Mouse (Mus musculus) forebrain, embryonic 15.5 days (tissue): ENCODE measurements around the gene Rad51. TPM values are rescaled to one million over a fixed set of nuclear protein-coding genes. Genes with fewer than 3 reads are reported as not detected.

Experiments used
- ATAC-seq: fragments of 200-750 bp; cut with Nextera tagmentation; replicated peaks from 2 replicates; pipeline ENCODE4 v1.8.0; 2017; ENCODE audit warnings: mild to moderate bottlenecking, moderate TSS enrichment, moderate library complexity
- H3K27ac ChIP-seq: fragments of 300-500 bp; sonication (generic); replicated peaks from 2 replicates; pipeline ENCODE4 v1.5.1; 2015; ENCODE audit warnings: mild to moderate bottlenecking, inconsistent platforms
- H3K27me3 ChIP-seq: fragments of 300-500 bp; sonication (generic); 2 replicates; pipeline ENCODE4 v1.6.1; 2015; ENCODE audit warnings: inconsistent platforms
- H3K36me3 ChIP-seq: fragments of 300-500 bp; sonication (generic); 2 replicates; pipeline ENCODE4 v1.6.1; 2015; ENCODE audit warnings: mild to moderate bottlenecking, inconsistent platforms
- H3K4me1 ChIP-seq: fragments of 300-500 bp; sonication (generic); 2 replicates; pipeline ENCODE4 v1.6.1; 2015; ENCODE audit warnings: inconsistent platforms
- H3K4me2 ChIP-seq: fragments of 300-500 bp; sonication (generic); replicated peaks from 2 replicates; pipeline ENCODE4 v1.6.1; 2015; ENCODE audit warnings: mild to moderate bottlenecking, inconsistent platforms
- H3K4me3 ChIP-seq: fragments of 300-500 bp; sonication (generic); 2 replicates; pipeline ENCODE4 v1.5.1; 2015; ENCODE audit warnings: mild to moderate bottlenecking, inconsistent platforms
- H3K9ac ChIP-seq: fragments of 300-500 bp; sonication (generic); replicated peaks from 2 replicates; pipeline ENCODE4 v1.6.1; 2015; ENCODE audit warnings: mild to moderate bottlenecking, inconsistent platforms
- H3K9me3 ChIP-seq: fragments of 300-500 bp; sonication (generic); 2 replicates; pipeline ENCODE4 v1.6.1; 2016; ENCODE audit warnings: inconsistent platforms
- WGBS: fragments of 180-500 bp; shearing (Covaris S2); methylation state at CpG from one replicate; pipeline ENCODE4 v1.1.7; 2015; ENCODE audit warnings: mixed read lengths; 5-methylcytosine and 5-hydroxymethylcytosine counted together
- polyA plus RNA-seq: library from polyadenylated mRNA; unstranded; fragments of >200 nt; fragmentation: Nextera tagmentation; extraction: Ambion mirVana; gene quantifications from 2 replicates; pipeline ENCODE4 v1.2.1, GENCODE M21; 2015

Rad51 gene
- polyA plus RNA-seq, 1 experiment from 2014 or later = 18.7 TPM

- H3K4me3 ChIP-seq = no peak overlapping the region
- no peaks in the 10 kb centered on the region for H3K4me1 ChIP-seq
- no peaks in the 10 kb centered on the region for H3K9me3 ChIP-seq
- no peak overlapping the region for H3K4me2 ChIP-seq
- no peak overlapping the region for H3K27ac ChIP-seq
- H3K36me3 ChIP-seq = peaks cover 95% of the 10 kb centered on the region
- no peak for ATAC-seq
- H3K9ac ChIP-seq = no peak overlapping the region
- 92% methylated on average over 8 of the region's 8 CpGs for WGBS
- no peaks in the 10 kb centered on the region for H3K27me3 ChIP-seq
Measured at GRCm38 (mm10) chr2:119147775-119148174, 35.2 kb downstream of the Rad51 start.

- no peak overlapping the region for H3K9ac ChIP-seq
- no peaks in the 10 kb centered on the region for H3K27me3 ChIP-seq
- H3K9me3 ChIP-seq = no peaks in the 10 kb centered on the region
- no peak overlapping the region for H3K4me3 ChIP-seq
- H3K4me2 ChIP-seq = no peak overlapping the region
- H3K36me3 ChIP-seq = peaks cover 68% of the 10 kb centered on the region
- WGBS = 83% methylated on average over 6 of the region's 6 CpGs
- no peak for ATAC-seq
- no peak overlapping the region for H3K27ac ChIP-seq
- peaks cover 13% of the 10 kb centered on the region for H3K4me1 ChIP-seq
Measured at GRCm38 (mm10) chr2:119152255-119152654, 39.7 kb downstream of the Rad51 start.

- no peak for ATAC-seq
- Histone ChIP-seq H3K4me2 (no peak overlapping the region), H3K36me3 (peaks cover 45% of the 10 kb centered on the region), H3K9me3 (no peaks in the 10 kb centered on the region), H3K27me3 (no peaks in the 10 kb centered on the region), H3K9ac (no peak overlapping the region), H3K4me1 (peaks cover 17% of the 10 kb centered on the region), H3K27ac (no peak overlapping the region), H3K4me3 (no peak overlapping the region)
- 91% methylated on average over 2 of the region's 2 CpGs for WGBS
Measured at GRCm38 (mm10) chr2:119154683-119155082, 42.1 kb downstream of the Rad51 start.

DNA sequence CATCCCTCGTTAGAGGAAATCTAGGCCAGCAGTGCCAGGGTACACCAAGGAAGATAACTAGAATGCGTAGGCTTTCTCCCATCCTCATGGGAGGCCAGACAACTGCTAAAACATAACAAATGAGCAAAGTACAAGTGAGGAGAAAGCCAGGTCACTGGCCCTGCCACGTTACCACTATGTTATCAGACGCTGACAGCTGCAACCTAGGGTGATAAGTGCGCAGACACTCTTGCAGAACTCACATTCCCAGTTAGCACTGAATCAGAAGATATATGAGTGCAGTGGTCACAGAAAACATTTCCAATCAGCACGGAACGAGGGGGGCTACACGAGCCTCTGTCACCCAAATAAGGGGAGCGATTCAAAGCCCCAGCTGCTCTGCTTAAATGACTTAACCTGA, 42.8 kb downstream of the Rad51 start:
- H3K9ac ChIP-seq = no peak overlapping the region
- ATAC-seq = no peak
- WGBS = 85% methylated on average over 9 of the region's 9 CpGs
- no peaks in the 10 kb centered on the region for H3K27me3 ChIP-seq
- H3K4me3 ChIP-seq = no peak overlapping the region; the same call in 1 of the 2 replicates
- no peaks in the 10 kb centered on the region for H3K9me3 ChIP-seq
- peak overlapping the region; percentile 92; the same call in 1 of the 2 replicates for H3K4me2 ChIP-seq
- peaks cover 37% of the 10 kb centered on the region for H3K36me3 ChIP-seq
- no peak overlapping the region for H3K27ac ChIP-seq
- peaks cover 17% of the 10 kb centered on the region for H3K4me1 ChIP-seq

DNA sequence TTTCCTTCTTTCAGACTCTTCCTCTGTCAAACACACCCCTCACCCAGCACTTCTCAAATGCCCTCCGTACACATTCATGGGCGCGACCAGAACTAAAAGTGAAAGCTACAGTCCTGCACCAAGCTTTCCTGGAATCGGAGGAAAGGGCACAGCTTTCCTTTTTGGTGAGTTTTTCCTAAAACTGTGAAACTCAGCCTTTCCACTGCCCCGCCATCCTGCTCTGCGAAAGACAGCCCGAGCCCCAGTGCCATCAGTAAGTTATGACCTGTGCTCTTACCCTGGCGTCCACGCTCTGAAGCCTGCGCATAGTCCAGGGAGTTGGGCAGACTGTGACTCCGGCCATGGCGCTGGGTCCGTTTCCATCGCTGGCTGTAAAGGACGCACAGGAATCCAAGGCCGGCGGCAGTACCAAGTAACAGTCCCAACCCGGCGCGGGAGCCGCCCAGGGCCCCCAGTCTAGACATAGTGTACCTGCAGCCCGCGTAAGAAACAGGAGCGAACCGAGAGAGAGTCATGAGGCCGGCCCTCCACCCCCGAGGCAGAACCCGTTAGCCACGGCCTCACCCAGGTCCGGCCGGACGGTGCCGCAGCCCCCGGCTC, 43.6 kb downstream of the Rad51 start:
- 8% methylated on average over 34 of the region's 34 CpGs for whole genome bisulfite sequencing
- peak overlapping the region; percentile 94 for H3K4me3 ChIP-seq
- peaks cover 30% of the 10 kb centered on the region for H3K36me3 ChIP-seq
- no peaks in the 10 kb centered on the region for H3K27me3 ChIP-seq
- peak overlapping the region; percentile 76; the same call in 1 of the 2 replicates for H3K27ac ChIP-seq
- peaks cover 17% of the 10 kb centered on the region for H3K4me1 ChIP-seq
- H3K9me3 ChIP-seq = no peaks in the 10 kb centered on the region
- ATAC-seq = peak; percentile 71
- H3K4me2 ChIP-seq = peak overlapping the region; percentile 92
- H3K9ac ChIP-seq = peak overlapping the region; percentile 86

GRCm38 (mm10) chr2:119156681-119157572, 44.3 kb downstream of the Rad51 start, which contains the start of gene Rmdn3:
Gene Rmdn3 (minus strand): TSS chr2:119157034.
- H3K27me3 ChIP-seq = no peaks in the 10 kb centered on the region
- no peaks in the 10 kb centered on the region for H3K9me3 ChIP-seq
- peak within 1 kb of the TSS; percentile 92 for H3K4me2 ChIP-seq
- peaks cover 17% of the 10 kb centered on the region for H3K4me1 ChIP-seq
- H3K27ac ChIP-seq = peak within 1 kb of the TSS; percentile 76
- peak within 1 kb of the TSS; percentile 86 for H3K9ac ChIP-seq
- WGBS = under 1% methylated on average over 57 of the region's 57 CpGs
- peak; percentile 92 for ATAC-seq
- H3K36me3 ChIP-seq = peaks cover 23% of the 10 kb centered on the region
- H3K4me3 ChIP-seq = peak within 1 kb of the TSS; percentile 94

DNA sequence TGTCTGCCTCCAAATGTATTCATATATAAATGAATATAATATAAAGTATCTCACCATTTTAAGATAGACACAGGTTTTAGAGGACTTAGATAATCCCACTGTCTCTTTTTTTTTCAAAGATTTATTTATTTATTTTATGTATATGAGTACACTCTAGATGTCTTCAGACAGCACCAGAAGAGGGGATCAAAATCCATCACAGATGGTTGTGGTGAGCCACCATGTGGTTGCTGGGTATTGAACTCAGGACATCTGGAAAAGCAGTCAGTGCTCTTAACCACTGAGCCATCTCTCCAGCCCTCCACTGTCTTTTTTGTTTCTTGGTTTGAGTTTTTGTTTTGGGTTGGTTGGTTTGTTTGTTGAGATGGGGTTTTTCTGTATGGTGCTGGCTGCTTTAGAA, 45.2 kb downstream of the Rad51 start:
- Histone ChIP-seq H3K36me3 (peaks cover 14% of the 10 kb centered on the region; the same call in 1 of the 2 replicates), H3K4me1 (peaks cover 17% of the 10 kb centered on the region), H3K27me3 (no peaks in the 10 kb centered on the region), H3K9me3 (no peaks in the 10 kb centered on the region), H3K4me3 (no peak overlapping the region), H3K9ac (no peak overlapping the region), H3K4me2 (no peak overlapping the region), H3K27ac (no peak overlapping the region)
- no peak for ATAC-seq

DNA sequence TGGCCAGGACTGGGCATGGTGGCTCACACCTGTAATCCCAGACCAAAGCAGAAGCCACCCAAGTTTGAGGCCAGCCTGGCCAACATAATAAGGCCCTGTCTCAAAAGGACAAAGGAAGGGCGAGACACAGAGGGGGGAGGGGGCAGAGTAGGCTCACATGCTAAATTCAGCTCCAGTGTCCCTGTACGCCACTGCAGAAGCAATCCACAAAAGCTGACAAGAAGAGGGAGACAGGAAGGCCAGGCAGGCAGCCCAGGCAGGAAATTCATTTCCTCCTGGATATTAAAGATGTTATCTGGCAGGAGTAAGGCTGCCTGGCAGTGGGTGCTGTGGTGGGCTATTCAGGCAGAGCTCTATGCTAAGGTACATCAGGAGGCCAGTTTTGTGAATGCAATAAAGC, 48.7 kb downstream of the Rad51 start:
- no peaks in the 10 kb centered on the region for H3K36me3 ChIP-seq
- no peak for ATAC-seq
- no peak overlapping the region for H3K4me3 ChIP-seq
- no peak overlapping the region for H3K4me2 ChIP-seq
- no peaks in the 10 kb centered on the region for H3K9me3 ChIP-seq
- H3K27ac ChIP-seq = no peak overlapping the region
- no peak overlapping the region for H3K9ac ChIP-seq
- WGBS = 24% methylated on average over 2 of the region's 2 CpGs
- H3K4me1 ChIP-seq = peaks cover 6% of the 10 kb centered on the region
- H3K27me3 ChIP-seq = peaks cover 9% of the 10 kb centered on the region; the same call in 1 of the 2 replicates

DNA sequence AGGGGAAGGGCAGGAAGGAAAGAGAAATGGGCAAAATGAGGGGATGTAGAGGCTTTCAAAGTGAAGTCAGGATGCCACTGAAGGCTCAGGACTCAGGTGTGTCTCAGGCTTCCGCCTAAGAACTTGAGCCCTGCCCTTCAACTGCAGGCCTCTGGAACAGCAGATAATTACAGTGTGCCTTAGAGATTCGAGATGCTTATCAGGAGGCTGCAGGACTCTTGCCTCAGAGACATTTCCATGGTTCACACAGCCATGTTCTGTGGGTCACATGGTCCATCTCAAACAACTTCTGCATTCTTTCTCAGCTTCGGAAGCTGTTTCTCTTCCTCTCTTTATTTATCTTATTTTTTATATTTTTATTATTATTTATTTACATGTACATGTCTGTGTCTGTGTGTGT, 50.5 kb downstream of the Rad51 start:
- H3K9me3 ChIP-seq = no peaks in the 10 kb centered on the region
- WGBS = 75% methylated on average over 3 of the region's 3 CpGs
- no peak overlapping the region for H3K9ac ChIP-seq
- no peaks in the 10 kb centered on the region for H3K36me3 ChIP-seq
- H3K4me1 ChIP-seq = peaks cover 16% of the 10 kb centered on the region
- H3K4me2 ChIP-seq = no peak overlapping the region
- no peak overlapping the region for H3K27ac ChIP-seq
- H3K27me3 ChIP-seq = peaks cover 26% of the 10 kb centered on the region; the same call in 1 of the 2 replicates
- ATAC-seq = no peak
- no peak overlapping the region for H3K4me3 ChIP-seq

DNA sequence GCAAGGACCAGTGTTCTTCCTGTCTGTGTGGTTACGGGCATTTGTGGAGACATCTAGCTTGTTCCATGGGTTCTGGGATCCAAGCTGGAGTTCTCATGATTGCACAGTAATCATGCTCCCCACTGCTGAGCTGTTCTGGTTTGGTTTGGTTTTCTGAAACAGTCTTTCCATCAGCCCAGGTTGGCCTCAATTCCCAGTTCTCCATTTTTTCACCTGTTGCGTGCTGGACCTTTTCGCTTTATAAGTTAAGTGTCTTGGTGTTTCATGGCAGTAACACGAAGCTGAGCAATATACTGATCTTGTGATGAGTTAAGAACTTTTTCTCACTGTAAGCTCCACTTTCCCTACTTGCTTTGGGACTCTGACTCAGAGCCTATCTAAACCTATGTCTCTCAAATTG, 51.4 kb downstream of the Rad51 start:
- 90% methylated on average over 4 of the region's 4 CpGs for WGBS
- H3K9me3 ChIP-seq = no peaks in the 10 kb centered on the region
- peaks cover 16% of the 10 kb centered on the region for H3K4me1 ChIP-seq
- ATAC-seq = no peak
- H3K36me3 ChIP-seq = no peaks in the 10 kb centered on the region
- no peak overlapping the region for H3K9ac ChIP-seq
- H3K4me2 ChIP-seq = no peak overlapping the region
- H3K27me3 ChIP-seq = peaks cover 26% of the 10 kb centered on the region; the same call in 1 of the 2 replicates
- no peak overlapping the region for H3K4me3 ChIP-seq
- no peak overlapping the region for H3K27ac ChIP-seq

GRCm38 (mm10) chr2:119165401-119165800, 52.8 kb downstream of the Rad51 start:
- Histone ChIP-seq H3K9me3 (no peaks in the 10 kb centered on the region), H3K36me3 (no peaks in the 10 kb centered on the region), H3K9ac (no peak overlapping the region), H3K27me3 (peaks cover 26% of the 10 kb centered on the region; the same call in 1 of the 2 replicates), H3K27ac (no peak overlapping the region), H3K4me1 (peaks cover 16% of the 10 kb centered on the region), H3K4me2 (no peak overlapping the region), H3K4me3 (no peak overlapping the region)
- ATAC-seq = no peak
